Mouse (Mus musculus): ENCODE results near the gene Prokr1. TPM values are rescaled to one million over a fixed set of nuclear protein-coding genes. Genes with fewer than 3 reads are reported as not detected.
"Not testable (repeated sequence)": the region's sequence is repeated elsewhere in the genome, so short reads cannot be mapped to it uniquely, and the experiment has no call there.

Gene Prokr1
- total RNA-seq, 2 experiments from 2014 or later, result 0.85 to 2.0 TPM

DNA sequence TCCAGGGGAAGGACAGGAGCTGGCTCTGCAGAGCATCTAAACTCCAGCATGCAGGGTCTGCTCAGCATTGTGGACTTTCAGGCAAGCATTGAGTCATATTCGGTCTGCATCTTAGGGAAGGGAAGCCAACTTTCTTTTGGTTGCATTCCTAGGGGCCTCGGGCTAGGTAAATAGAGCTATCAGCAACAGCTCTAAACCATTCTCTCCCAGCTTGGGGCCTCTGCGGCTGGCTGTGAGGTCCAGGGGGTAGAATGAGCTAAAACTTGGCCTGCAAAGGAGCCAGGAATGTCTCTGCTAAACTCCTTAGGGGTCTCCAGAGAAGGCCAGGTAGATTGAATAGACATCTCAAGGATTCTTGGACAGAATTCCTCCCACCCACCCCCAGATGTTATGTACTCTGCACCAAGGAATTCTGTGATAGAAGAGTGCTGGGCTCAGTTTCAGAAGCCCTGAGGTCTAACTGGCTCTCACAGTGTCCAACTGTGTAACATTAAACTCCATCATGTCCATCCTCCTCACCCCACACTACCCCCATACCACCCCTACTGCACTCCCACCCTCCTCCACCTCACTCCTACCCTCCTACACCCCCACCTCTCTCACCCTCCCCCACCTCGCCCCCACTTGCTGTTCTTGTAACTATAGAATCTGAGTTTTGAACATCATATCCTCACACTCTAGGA is 13.8 kb downstream of the Prokr1 start:
- no peak for ATAC-seq (replicated peaks; ENCODE audit: low FRiP score, low TSS enrichment, poor library complexity, severe bottlenecking)

DNA sequence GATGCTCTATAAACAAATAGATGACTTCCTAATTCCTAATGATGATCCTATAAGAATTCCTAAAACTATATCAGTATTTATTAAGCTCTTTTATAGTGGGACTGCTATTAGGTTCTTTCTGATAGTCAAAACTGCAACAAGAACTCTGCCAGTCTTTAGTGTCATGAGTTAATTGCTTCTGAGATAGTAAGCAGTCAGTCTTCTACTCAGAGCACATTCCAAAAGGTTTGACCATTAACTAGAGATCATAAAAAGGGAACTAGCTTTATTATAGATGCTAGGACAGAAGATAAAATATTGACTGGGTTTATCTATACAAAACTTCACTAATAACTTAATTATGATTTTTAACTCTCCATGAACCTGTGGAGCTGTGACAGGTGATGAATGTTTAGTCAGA is 18.7 kb downstream of the Prokr1 start:
- ATAC-seq (replicated peaks; ENCODE audit: low FRiP score, low TSS enrichment, poor library complexity, severe bottlenecking), result not testable (repeated sequence)

DNA sequence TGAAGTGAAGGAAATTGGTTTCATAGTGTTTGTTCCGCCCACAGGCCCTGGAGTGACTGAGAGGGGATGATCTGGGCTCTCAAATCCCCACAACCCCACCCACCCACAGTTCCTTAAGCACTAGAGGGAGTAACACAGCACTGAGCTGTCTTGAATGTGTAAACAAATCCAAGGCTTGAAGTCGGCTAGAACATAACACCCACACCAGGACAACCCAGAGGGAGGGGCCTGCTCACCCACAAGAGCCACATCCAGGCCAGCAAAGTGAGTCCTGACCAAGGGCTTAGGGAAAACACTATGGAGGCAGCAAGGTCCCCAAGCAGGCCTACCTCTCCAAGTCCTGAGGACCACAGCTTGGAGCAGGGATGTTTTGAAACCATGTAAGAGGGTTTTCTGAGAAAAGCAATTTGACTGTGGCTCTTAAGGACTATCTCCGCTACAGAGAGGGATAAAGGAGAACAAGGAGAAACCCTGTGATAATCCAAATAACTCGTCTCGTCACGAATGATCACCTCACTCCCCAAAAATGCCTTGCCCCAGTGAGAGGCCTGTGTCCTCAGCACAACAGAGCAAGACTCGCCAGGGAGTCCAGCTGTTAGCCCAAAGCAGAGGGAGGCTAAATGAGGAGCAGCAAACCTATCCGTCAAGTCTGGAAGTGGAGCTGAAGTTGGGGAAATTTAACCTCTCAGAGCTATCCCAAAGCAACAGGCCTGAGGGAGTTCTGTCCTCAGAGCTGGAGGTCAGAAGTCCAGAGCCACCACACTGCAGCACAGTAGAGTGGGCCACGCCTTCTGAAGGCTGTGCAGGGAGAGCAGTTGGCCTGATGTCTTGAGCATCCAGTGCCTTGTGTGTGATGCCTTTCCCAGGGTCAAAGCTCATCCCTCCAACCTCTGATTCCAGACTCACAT is 22.6 kb downstream of the Prokr1 start:
- ATAC-seq (replicated peaks; ENCODE audit: low FRiP score, low TSS enrichment, poor library complexity, severe bottlenecking), result no peak

DNA sequence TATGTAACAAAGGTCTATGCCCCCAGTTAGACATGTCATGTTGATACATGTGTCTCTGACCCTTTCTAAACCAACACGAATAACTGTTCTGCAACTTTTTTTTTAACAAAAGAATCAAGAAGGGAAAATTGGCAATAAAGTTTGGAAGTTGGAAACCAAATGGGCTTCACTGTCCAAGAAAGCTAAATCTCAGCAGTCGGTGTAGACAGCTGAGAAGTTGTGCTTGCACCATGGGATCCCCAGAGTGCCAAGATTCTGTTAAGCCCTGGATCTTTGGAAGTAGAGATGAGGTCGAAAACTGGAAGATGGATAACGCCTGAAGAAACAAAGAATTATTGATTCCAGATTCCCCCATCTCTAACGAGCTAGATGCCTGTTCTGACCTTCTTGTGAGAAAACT is 25.4 kb downstream of the Prokr1 start:
- ATAC-seq (replicated peaks; ENCODE audit: low FRiP score, low TSS enrichment, poor library complexity, severe bottlenecking), result no peak

DNA sequence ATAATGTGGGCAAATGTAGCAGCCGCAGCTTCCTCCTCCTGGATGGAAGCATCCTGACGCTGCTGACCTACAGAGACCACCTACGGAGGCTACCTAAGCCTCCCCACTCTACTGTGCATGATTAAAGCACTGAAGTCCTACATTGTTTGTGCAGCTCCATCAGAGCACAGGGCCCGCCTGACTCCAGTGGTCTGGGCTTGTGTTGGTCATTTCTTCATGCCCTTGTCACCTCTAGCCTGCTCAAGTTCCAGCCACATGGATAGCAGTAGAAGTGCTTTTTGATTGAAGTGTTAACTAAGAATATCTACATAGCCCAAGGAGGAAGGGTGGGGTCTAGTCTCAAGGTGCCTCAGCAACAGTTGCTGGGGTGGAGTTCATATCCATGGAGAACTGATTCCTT is 26.2 kb downstream of the Prokr1 start:
- ATAC-seq (replicated peaks; ENCODE audit: low FRiP score, low TSS enrichment, poor library complexity, severe bottlenecking), result no peak

DNA sequence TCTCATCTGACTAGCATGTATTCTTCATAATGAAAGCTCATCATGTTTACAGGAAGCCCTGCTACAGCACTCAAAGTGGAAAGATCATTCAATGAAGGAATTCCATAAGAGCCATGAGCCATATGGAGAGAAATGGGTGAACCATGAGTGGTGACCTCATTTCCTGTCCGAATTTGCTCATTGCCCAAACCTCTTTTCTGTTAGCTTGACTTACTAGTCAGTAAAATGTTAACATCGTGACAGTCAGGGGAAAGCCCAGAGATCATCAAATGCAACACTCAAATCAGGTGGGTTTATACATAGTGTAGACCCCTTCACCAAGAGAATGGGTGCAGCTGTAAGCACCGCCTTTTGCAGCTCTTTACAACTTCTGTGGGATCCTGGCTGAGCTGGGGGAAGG is 36.8 kb downstream of the Prokr1 start:
- ATAC-seq (replicated peaks; ENCODE audit: low FRiP score, low TSS enrichment, poor library complexity, severe bottlenecking), result no peak

DNA sequence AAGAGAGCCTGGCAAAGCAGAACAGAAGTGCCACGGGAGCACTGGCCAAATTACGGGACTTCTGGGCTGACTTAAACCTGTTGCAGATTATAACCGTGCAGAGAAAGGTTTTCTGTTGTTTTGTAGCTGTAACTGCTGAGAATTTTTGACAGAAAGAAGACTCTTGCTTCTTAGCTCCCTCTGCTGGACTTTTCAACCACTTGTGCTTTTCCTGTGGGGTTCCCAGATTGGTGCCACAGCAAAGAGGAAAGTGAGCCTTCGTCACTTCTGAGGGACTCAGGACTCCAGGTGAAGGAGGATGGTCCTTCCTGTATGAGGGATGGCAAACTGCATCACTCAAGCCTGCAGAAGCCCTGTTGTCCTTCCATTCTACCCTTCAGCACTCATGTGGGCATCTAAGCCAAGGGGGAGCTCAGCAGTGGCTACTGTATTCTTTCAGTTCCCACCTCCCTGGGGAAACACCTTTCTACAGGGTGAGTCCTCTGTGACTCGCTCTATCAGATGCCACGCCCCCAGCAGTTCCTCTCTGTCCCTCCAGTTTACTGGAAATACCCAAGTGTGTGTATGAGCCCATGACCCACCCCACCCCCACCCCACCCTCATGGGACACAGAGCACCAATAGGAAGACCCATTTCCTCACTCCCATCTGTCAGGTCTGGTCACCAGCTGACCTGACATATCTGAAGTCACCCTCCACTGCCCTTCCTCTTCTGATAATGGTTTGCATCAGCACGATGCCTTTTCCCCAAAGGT is 38.3 kb downstream of the Prokr1 start:
- peak; percentile 41; the same call in 1 of the 2 replicates for ATAC-seq (replicated peaks; ENCODE audit: low FRiP score, low TSS enrichment, poor library complexity, severe bottlenecking)

DNA sequence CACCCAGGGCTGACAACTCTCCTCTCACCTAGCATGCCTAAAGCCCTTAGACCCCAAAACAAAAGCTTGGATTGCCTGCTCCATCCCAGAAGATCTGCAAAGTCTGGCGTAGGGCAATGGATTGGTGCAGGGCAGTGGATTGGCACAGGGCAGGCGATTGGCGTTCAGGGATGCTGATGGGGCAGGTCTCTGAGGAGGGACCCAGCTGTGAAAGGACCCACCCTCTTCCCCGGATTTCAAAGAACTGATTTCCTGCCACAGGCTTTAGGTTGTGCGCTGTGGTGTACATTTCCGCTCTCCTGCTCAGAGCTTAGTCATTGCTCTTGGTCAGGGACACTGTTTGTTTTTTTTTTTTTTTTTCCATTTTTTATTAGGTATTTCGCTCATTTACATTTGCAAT is 42.7 kb downstream of the Prokr1 start:
- ATAC-seq (replicated peaks; ENCODE audit: low FRiP score, low TSS enrichment, poor library complexity, severe bottlenecking), result no peak

DNA sequence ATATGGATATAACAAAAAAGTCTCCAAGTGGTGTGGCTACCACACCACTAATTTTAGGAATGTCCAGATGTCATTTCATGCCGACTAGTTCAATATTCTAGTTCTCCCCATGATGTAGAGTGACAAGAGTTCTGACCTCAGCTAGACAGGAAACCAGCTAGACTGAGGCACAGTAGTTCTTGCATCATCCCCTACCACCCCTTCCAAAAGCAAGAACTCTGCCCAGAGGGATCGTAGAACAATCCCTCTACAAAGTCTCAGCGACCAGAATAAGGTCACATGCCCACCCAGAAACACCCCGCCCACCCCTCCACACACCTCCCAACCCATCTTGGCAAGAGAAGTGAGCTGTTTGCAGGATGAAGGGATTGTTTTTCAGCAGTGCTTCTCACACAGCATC is 43.1 kb downstream of the Prokr1 start:
- ATAC-seq (replicated peaks; ENCODE audit: low FRiP score, low TSS enrichment, poor library complexity, severe bottlenecking), result no peak

DNA sequence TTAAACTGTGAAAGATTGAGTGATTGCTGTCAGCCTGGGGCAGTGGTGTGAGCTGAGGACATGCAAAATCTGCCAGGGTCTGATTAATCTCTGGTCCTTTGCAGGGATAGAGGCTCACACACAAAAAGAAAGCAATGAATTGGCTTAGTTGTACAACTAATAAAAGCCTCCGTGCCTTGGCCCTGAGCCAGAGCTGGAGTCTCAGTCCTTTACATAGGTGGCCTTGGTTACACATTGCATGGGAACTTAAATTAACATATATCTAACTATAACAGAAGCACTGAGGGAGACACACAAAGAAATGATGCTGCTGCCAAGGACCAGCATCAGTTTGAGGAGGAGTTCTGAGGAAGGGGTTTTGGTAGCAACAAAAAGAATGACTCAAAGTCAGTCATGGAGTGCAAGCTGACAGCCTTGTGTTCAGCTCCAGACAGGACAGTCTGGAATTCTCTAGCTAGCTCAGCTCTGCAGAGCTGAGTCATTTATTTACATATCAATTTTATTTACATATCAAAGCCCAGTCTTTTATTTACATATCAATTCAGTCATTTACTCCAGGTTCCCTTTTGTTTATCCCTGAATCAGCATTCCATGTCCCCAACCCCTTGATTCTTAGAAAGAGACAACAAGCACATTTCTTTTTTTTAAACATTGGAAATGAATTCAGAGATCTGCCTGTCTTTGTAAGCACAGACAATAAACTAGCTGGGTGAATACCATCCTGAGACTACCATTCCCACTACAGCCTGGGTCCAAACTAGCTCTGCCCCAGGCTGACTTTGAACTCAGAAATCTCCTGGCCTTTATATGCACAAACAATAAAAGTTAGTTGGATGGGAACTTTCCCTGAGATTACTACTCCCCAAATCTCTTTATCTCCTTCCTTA is 45.0 kb downstream of the Prokr1 start:
- no peak for ATAC-seq (replicated peaks; ENCODE audit: low FRiP score, low TSS enrichment, poor library complexity, severe bottlenecking)

DNA sequence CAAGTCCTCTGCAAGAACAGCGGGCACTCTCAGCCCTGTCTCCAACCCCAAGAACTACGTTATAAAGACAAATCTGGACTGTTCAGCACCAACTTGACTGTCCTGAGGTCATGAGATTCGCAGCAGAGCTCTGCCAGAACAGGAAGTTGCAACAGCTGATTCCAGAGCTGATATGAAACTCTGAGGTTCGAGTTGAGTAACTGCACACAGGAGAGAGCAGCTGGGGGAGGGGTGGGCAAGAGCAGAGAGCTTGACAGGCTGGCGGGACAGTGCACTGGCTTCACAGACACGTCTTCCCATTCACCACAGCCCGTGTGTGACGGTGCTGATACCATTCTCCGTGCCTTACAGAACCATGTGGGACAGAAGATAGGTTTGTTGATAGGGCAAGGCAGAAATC is 48.5 kb downstream of the Prokr1 start:
- peak; percentile 96 for ATAC-seq (replicated peaks; ENCODE audit: low FRiP score, low TSS enrichment, poor library complexity, severe bottlenecking)

DNA sequence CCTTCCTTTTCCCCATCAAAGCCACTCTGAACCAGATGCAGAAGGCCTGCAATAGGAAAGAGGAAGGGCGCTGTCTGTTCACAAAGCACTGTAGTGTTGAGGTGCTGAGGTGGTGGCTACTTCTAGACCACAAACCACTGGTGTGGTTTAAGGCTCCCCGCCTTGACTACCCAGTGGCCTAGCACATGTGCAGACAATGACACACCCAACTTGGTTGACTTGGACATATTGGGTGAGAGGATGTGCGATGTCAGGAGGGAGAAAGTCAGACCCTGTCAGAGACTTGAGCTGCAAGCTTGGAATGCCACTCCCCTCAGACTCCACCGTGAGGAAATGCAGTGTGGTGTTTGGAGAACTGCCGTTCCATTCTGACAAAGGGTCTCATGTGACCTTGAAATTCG is 49.4 kb downstream of the Prokr1 start:
- no peak for ATAC-seq (replicated peaks; ENCODE audit: low FRiP score, low TSS enrichment, poor library complexity, severe bottlenecking)

DNA sequence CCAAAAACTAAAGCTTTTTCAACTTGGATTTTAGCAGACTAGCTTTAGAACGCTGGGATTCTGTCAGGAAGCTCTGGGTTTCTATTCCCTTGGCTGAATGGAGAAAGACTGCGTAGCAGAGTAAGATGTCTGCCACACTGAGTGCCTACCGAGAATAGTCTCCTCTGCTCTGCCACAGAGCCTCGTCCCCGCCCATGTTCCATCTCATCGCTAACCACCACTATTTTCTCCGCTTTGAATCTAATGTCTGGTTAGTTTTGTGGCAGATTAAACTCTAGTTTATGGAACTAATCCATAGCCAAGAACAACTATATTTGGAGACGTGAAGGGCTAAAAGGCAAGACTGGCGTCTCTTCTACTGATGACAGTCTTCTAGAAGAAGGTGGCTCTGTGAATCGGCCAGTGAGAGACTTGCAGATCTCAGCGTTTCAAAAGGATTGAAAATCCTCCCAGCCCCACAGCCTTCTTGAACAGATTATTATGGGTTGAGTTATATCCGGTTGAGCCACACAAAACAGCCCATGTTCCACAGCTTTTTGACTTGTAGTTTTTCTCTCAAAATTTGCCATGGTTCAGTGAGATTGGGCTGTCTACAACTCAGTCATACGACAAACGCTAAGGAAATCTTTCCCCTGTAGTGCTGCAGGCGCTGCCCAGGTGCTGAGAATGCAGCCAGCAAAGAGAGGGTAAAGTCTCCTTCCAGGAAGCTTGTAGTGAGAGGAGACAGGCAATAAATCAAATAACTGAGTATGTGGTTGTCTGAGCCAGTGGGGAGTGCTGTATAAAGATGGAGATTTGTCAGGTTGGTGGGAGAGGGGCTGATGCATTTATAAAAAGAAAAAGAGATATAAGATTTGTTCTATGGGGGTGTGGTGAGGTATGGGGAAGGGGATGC is 51.9 kb downstream of the Prokr1 start:
- ATAC-seq (replicated peaks; ENCODE audit: low FRiP score, low TSS enrichment, poor library complexity, severe bottlenecking), result no peak

DNA sequence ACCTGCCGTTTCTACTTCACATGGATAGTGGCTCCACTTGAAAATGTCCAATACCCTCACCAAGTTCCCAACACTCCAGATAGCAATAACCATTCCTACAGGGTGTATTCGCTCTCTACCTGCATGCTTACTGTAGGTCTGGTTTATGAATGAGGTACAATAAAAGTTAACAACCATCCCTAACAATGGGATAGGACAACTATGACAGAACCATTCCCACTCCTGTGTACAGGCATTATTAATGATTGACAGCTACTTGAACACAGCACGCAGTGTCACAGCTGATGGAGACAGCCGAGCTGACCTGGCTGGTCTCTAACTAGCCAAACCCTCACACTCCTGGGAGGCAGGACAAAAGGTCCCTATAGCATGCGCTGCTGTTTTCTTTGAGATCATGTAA is 52.9 kb downstream of the Prokr1 start:
- ATAC-seq (replicated peaks; ENCODE audit: low FRiP score, low TSS enrichment, poor library complexity, severe bottlenecking), result no peak

DNA sequence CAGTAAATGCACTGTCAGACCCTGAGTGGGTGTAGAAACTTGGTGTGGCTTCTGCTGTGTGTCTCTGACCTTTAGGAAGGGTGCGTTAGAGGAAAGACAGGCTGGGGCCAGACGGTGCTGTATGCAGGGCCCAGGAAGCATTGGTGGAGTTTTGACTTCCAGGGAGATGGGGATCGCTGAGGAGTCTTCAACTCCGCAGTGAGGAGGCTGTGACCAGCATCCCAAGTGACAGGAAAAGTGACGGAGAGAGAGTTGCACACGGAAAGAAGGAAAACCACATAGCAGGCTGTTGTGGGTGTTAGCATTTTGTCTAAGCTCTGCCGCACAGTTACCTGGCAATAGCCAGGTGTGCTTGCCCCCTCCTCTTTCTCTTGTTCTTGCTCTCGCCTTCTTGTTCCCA is 54.3 kb downstream of the Prokr1 start:
- ATAC-seq (replicated peaks; ENCODE audit: low FRiP score, low TSS enrichment, poor library complexity, severe bottlenecking), result no peak

DNA sequence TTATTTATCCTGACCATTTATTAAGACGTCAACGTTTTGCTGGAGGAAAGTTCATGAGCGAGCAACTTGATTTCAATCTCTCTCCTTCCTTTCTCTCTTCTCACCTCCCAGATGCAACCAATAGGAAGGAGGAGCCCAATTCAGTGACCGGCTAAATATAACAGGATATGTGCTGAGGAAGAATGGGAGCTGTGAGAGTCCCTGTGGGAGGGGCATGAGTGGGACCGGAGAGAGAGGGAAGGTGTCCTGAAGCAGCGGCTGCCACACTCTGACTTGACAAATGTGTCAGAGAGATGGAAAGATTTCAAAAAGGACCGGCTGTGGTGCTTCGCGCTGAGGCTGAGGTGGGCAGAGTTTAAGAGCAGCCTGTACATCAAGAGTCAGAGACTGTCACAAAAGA is 54.9 kb downstream of the Prokr1 start:
- no peak for ATAC-seq (replicated peaks; ENCODE audit: low FRiP score, low TSS enrichment, poor library complexity, severe bottlenecking)

DNA sequence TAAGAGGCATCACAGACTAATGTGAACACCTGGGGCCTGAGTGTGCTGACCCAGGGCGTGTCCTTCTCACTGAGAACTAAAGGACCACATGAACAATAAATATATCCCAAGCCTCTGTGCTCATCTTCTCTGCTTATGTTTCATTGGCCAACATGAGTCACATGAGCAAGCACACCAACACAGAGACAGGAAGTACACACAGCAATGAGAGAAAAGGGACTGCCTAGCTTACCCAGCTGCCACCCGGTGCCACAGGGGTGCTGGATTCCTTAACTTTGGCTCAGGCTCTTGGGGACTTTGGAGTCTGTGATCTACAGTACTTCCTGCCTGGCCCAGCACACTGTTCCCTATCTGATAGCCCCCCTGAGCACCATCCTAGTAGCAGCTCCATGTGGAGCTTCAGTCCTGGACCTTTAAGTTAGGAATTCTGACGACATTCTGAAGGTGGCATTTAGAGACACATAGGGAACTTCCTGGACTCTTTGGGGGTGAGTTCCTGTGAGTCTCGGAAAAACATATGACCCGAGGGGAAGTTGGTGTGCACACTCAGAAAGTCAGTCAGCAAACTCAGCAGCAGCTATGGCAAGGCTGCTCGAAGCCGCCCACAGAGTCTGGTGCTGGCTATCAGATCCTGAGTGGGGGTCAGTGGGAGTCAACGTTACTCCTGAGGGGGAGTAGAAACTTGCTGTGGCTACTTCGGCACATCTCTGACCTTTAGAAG is 55.5 kb downstream of the Prokr1 start:
- ATAC-seq (replicated peaks; ENCODE audit: low FRiP score, low TSS enrichment, poor library complexity, severe bottlenecking), result peak; percentile 52
